Mouse (Mus musculus) subcutaneous adipose tissue, adult 2 months (tissue): ENCODE data around the gene Nppb. TPM values are rescaled to one million over a fixed set of nuclear protein-coding genes. Genes with fewer than 3 reads are reported as not detected.

Experiments
- polyA plus RNA-seq: library from polyadenylated mRNA; depleted of rRNA; stranded (reverse); fragments of >200 nt; gene quantifications from 2 replicates; pipeline ENCODE4 v1.2.3, GENCODE M21; 2012; ENCODE audit warnings: low replicate concordance; rRNA removed

The Nppb gene
- not detected in 2 replicates for polyA plus RNA-seq

GRCm38 (mm10) chr4:147985205-147986132, at the start of gene Nppb:
TSS of gene Nppb (plus strand) at chr4:147985788.

GRCm38 (mm10) chr4:147936331-147936954, 49.1 kb upstream of the Nppb start, which contains the start of gene Plod1:
TSS of gene Plod1 (minus strand) at chr4:147936767.

GRCm38 (mm10) chr4:147940576-147941044, 45.0 kb upstream of the Nppb start, which contains the start of gene 2510039O18Rik:
TSS of gene 2510039O18Rik (plus strand) at chr4:147940895.

GRCm38 (mm10) chr4:148000202-148000772, 14.7 kb downstream of the Nppb start, which contains the start of gene Nppa:
TSS of gene Nppa (plus strand) at chr4:148000722.

Other genes starting within 250 kb of the Nppb start
- 0.82 and 1.1 TPM in 2 replicates for gene Zfp984, start 176.0 kb upstream of the Nppb start, polyA plus RNA-seq
- 1.3 and 1.8 TPM in 2 replicates for gene Zfp933, start 137.4 kb upstream of the Nppb start, polyA plus RNA-seq
- gene Miip, start 117.0 kb upstream of the Nppb start, polyA plus RNA-seq: 42.8 and 67.6 TPM in 2 replicates
- 2.3 and 2.8 TPM in 2 replicates for gene Fv1, start 116.8 kb upstream of the Nppb start, polyA plus RNA-seq
- 92.0 and 144 TPM in 2 replicates for gene Mfn2, start 81.1 kb upstream of the Nppb start, polyA plus RNA-seq
- 108 and 128 TPM in 2 replicates for gene Plod1, start 49.0 kb upstream of the Nppb start, polyA plus RNA-seq
- 57.6 and 73.2 TPM in 2 replicates for gene 2510039O18Rik, start 44.9 kb upstream of the Nppb start, polyA plus RNA-seq
- gene Nppa, start 14.9 kb downstream of the Nppb start, polyA plus RNA-seq: 0.40 TPM in 1 of 2 replicates, not detected in the other
- gene Clcn6, start 53.0 kb downstream of the Nppb start, polyA plus RNA-seq: 11.7 and 20.6 TPM in 2 replicates
- 38.3 and 42.9 TPM in 2 replicates for gene Mthfr, start 53.3 kb downstream of the Nppb start, polyA plus RNA-seq
- 20.5 and 25.4 TPM in 2 replicates for gene Agtrap, start 102.2 kb downstream of the Nppb start, polyA plus RNA-seq
- 32.7 and 45.5 TPM in 2 replicates for gene Mad2l2, start 144.6 kb downstream of the Nppb start, polyA plus RNA-seq
- gene Draxin, start 144.9 kb downstream of the Nppb start, polyA plus RNA-seq: 0.03 and 0.58 TPM in 2 replicates
- 67.6 and 79.2 TPM in 2 replicates for gene Fbxo6, start 166.4 kb downstream of the Nppb start, polyA plus RNA-seq
- gene Fbxo44, start 174.7 kb downstream of the Nppb start, polyA plus RNA-seq: 9.4 and 14.0 TPM in 2 replicates
- gene Fbxo2, start 174.8 kb downstream of the Nppb start, polyA plus RNA-seq: 0.49 TPM in 1 of 2 replicates, not detected in the other